Mouse (Mus musculus) lung, adult 2 months (tissue): Measurements from ENCODE around the gene Gm10273. TPM values are rescaled to one million over a fixed set of nuclear protein-coding genes. Genes with fewer than 3 reads are reported as not detected.
"Not testable (repeated sequence)": the region's sequence is repeated elsewhere in the genome, so short reads cannot be mapped to it uniquely, and the experiment has no call there.

ENCODE experiments used
- DNase-seq: peaks from one replicate; pipeline ENCODE4 v3.0.0; 2022
- H3K4me1 ChIP-seq: fragments of 200-500 bp; 2 replicates; pipeline ENCODE4 v1.6.1; 2011; ENCODE audit warnings: low read length; ENCODE audit not compliant: control insufficient read depth, insufficient read depth
- H3K4me3 ChIP-seq: fragments of 200-500 bp; replicated peaks from 2 replicates; pipeline ENCODE3; 2011; ENCODE audit warnings: low read depth, mild to moderate bottlenecking, control low read depth, low read length; ENCODE audit errors: extremely low read depth
- CTCF ChIP-seq: fragments of 200-500 bp; IDR thresholded peaks from 2 replicates; pipeline ENCODE4 v1.5.1; 2011; ENCODE audit warnings: mild to moderate bottlenecking, low read length, control low read depth; ENCODE audit not compliant: insufficient read depth
- POLR2A ChIP-seq: fragments of 200-500 bp; IDR thresholded peaks from 2 replicates; pipeline ENCODE4 v1.6.1; 2011; ENCODE audit warnings: low read depth, mild to moderate bottlenecking, control low read depth, low read length, borderline replicate concordance; ENCODE audit errors: extremely low read depth
- WGBS: fragments of 180-500 bp; shearing (Covaris S2); methylation state at CpG from one replicate; pipeline ENCODE4 v1.1.7; 2018; 5-methylcytosine and 5-hydroxymethylcytosine counted together
- polyA plus RNA-seq: library from polyadenylated mRNA; depleted of rRNA; stranded (reverse); fragments of >200 nt; gene quantifications from 2 replicates; pipeline ENCODE4 v1.2.3, GENCODE M21; 2012; rRNA removed

Gene Gm10273
- 2.3 TPM in 2 replicates for polyA plus RNA-seq

GRCm38 (mm10) chr10:59395461-59395860, at the start of gene Gm10273:
Gene Gm10273, plus strand, starts transcription at chr10:59395632.
- not testable (repeated sequence) for H3K4me3 ChIP-seq
- WGBS, result 92% methylated on average over 13 of the region's 25 CpGs

GRCm38 (mm10) chr10:59346560-59346959, 48.9 kb upstream of the Gm10273 start:
- WGBS, result 93% methylated on average over 2 of the region's 2 CpGs
- TF ChIP-seq CTCF (no peak), POLR2A (no peak)
- DNase-seq, result no peak
- Histone ChIP-seq H3K4me1 (no peaks in the 10 kb centered on the region), H3K4me3 (no peak overlapping the region)

More at GRCm38 (mm10) chr10:59395461-59395860, at the start of gene Gm10273:
- H3K4me1 ChIP-seq, DNase-seq: not testable (repeated sequence)

GRCm38 (mm10) chr10:59348200-59348599, 47.2 kb upstream of the Gm10273 start:
- no peaks in the 10 kb centered on the region for H3K4me1 ChIP-seq
- no peak overlapping the region for H3K4me3 ChIP-seq
- no peak for DNase-seq
- 90% methylated on average over 9 of the region's 9 CpGs for WGBS
- TF ChIP-seq CTCF, result no peak

- Histone ChIP-seq H3K4me1 (no peaks in the 10 kb centered on the region), H3K4me3 (no peak overlapping the region)
- no peak for DNase-seq
- 90% methylated on average over 2 of the region's 2 CpGs for WGBS
- TF ChIP-seq POLR2A (no peak), CTCF (no peak)
Measured at GRCm38 (mm10) chr10:59349536-59349935, 45.9 kb upstream of the Gm10273 start.

- no peak for DNase-seq
- H3K4me3 ChIP-seq, result no peak overlapping the region
- TF ChIP-seq CTCF, result no peak
- no peaks in the 10 kb centered on the region for H3K4me1 ChIP-seq
- 33% methylated on average over 1 of the region's 1 CpGs for WGBS
Measured at GRCm38 (mm10) chr10:59353065-59353464, 42.4 kb upstream of the Gm10273 start.

- 85% methylated on average over 12 of the region's 12 CpGs for WGBS
- no peak for DNase-seq
- no peaks in the 10 kb centered on the region for H3K4me1 ChIP-seq
- TF ChIP-seq POLR2A (no peak), CTCF (no peak)
- H3K4me3 ChIP-seq, result no peak overlapping the region
Measured at GRCm38 (mm10) chr10:59354120-59354519, 41.3 kb upstream of the Gm10273 start.

- TF ChIP-seq POLR2A, result no peak
- no peak for TF ChIP-seq CTCF
- WGBS, result 90% methylated on average over 8 of the region's 8 CpGs
- no peak for DNase-seq
Measured at GRCm38 (mm10) chr10:59355020-59355419, 40.4 kb upstream of the Gm10273 start.

GRCm38 (mm10) chr10:59358744-59359143, 36.7 kb upstream of the Gm10273 start:
- WGBS, result 80% methylated on average over 4 of the region's 4 CpGs
- no peak for TF ChIP-seq POLR2A
- peak; percentile 32; the same call in 1 of the 2 replicates for TF ChIP-seq CTCF
- no peak for DNase-seq
- Histone ChIP-seq H3K4me1 (no peaks in the 10 kb centered on the region; the same call in 1 of the 2 replicates), H3K4me3 (no peak overlapping the region)

More at GRCm38 (mm10) chr10:59355020-59355419, 40.4 kb upstream of the Gm10273 start:
- Histone ChIP-seq H3K4me3 (no peak overlapping the region), H3K4me1 (no peaks in the 10 kb centered on the region)

- TF ChIP-seq CTCF, result no peak
- TF ChIP-seq POLR2A, result no peak
- 74% methylated on average over 2 of the region's 2 CpGs for WGBS
- Histone ChIP-seq H3K4me3 (no peak overlapping the region), H3K4me1 (peaks cover 9% of the 10 kb centered on the region)
- no peak for DNase-seq
Measured at GRCm38 (mm10) chr10:59363208-59363607, 32.2 kb upstream of the Gm10273 start.

- no peak for TF ChIP-seq CTCF
- TF ChIP-seq POLR2A, result no peak
- WGBS, result 72% methylated on average over 3 of the region's 3 CpGs
- Histone ChIP-seq H3K4me1 (peaks cover 9% of the 10 kb centered on the region), H3K4me3 (no peak overlapping the region)
- no peak for DNase-seq
Measured at GRCm38 (mm10) chr10:59364551-59364950, 30.9 kb upstream of the Gm10273 start.

GRCm38 (mm10) chr10:59365804-59366589, 29.4 kb upstream of the Gm10273 start:
- DNase-seq, result peak; percentile 23
- peaks cover 9% of the 10 kb centered on the region for H3K4me1 ChIP-seq
- TF ChIP-seq POLR2A, result no peak
- TF ChIP-seq CTCF, result no peak
- no peak overlapping the region for H3K4me3 ChIP-seq
- 70% methylated on average over 5 of the region's 5 CpGs for WGBS
